Mouse (Mus musculus) hindbrain, embryonic 12.5 days (tissue): ENCODE measurements around the gene Dtnb. TPM values are rescaled to one million over a fixed set of nuclear protein-coding genes. Genes with fewer than 3 reads are reported as not detected.

Experiments
- ATAC-seq: fragments of 200-750 bp; cut with Nextera tagmentation; 2 replicates; pipeline ENCODE4 v1.8.0; 2017; ENCODE audit warnings: moderate TSS enrichment; ENCODE audit not compliant: low FRiP score
- H3K27ac ChIP-seq: fragments of 300-500 bp; sonication (generic); 2 replicates; pipeline ENCODE4 v1.5.1; 2016; ENCODE audit warnings: mild to moderate bottlenecking
- H3K27me3 ChIP-seq: fragments of 300-500 bp; sonication (generic); 2 replicates; pipeline ENCODE4 v1.6.1; 2016; ENCODE audit warnings: mild to moderate bottlenecking
- H3K36me3 ChIP-seq: fragments of 300-500 bp; sonication (generic); 2 replicates; pipeline ENCODE4 v1.6.1; 2016; ENCODE audit warnings: mild to moderate bottlenecking
- H3K4me1 ChIP-seq: fragments of 300-500 bp; sonication (generic); 2 replicates; pipeline ENCODE4 v1.6.1; 2016
- H3K4me2 ChIP-seq: fragments of 300-500 bp; sonication (generic); replicated peaks from 2 replicates; pipeline ENCODE4 v1.6.1; 2016; ENCODE audit warnings: mild to moderate bottlenecking
- H3K4me3 ChIP-seq: fragments of 300-500 bp; sonication (generic); 2 replicates; pipeline ENCODE4 v1.5.1; 2016; ENCODE audit warnings: mild to moderate bottlenecking
- H3K9ac ChIP-seq: fragments of 300-500 bp; sonication (generic); 2 replicates; pipeline ENCODE4 v1.6.1; 2016; ENCODE audit warnings: mild to moderate bottlenecking, moderate library complexity
- H3K9me3 ChIP-seq: fragments of 300-500 bp; sonication (generic); replicated peaks from 2 replicates; pipeline ENCODE4 v1.6.1; 2016; ENCODE audit warnings: mild to moderate bottlenecking
- WGBS: fragments of 180-500 bp; shearing (Covaris S2); methylation state at CpG from one replicate; pipeline ENCODE4 v1.1.7; 2016; 5-methylcytosine and 5-hydroxymethylcytosine counted together
- polyA plus RNA-seq: library from polyadenylated mRNA; unstranded; fragments of >200 nt; fragmentation: Nextera tagmentation; extraction: Ambion mirVana; gene quantifications from 2 replicates; pipeline ENCODE4 v1.2.1, GENCODE M21; 2016

Gene Dtnb
- polyA plus RNA-seq, 1 experiment from 2014 or later, result 44.3 TPM

GRCm38 (mm10) chr12:3548582-3549211 lies 23.5 kb upstream of the Dtnb start:
- Histone ChIP-seq H3K4me3 (no peak overlapping the region), H3K36me3 (no peaks in the 10 kb centered on the region), H3K27ac (no peak overlapping the region), H3K4me1 (peaks cover 3% of the 10 kb centered on the region; the same call in 1 of the 2 replicates), H3K9ac (no peak overlapping the region), H3K4me2 (no peak overlapping the region), H3K9me3 (no peaks in the 10 kb centered on the region), H3K27me3 (no peaks in the 10 kb centered on the region)
- ATAC-seq, result no peak
- 60% methylated on average over 5 of the region's 5 CpGs for WGBS

- Histone ChIP-seq H3K4me3 (no peak overlapping the region), H3K27me3 (no peaks in the 10 kb centered on the region), H3K9ac (no peak overlapping the region), H3K36me3 (no peaks in the 10 kb centered on the region), H3K9me3 (no peaks in the 10 kb centered on the region), H3K27ac (no peak overlapping the region), H3K4me2 (peak overlapping the region; percentile 31; the same call in 1 of the 2 replicates), H3K4me1 (peaks cover 3% of the 10 kb centered on the region; the same call in 1 of the 2 replicates)
- ATAC-seq, result no peak
- 12% methylated on average over 13 of the region's 13 CpGs for WGBS
These were observed 21.9 kb upstream of the Dtnb start for GRCm38 (mm10) chr12:3550280-3550679.

GRCm38 (mm10) chr12:3557414-3558319 lies 14.5 kb upstream of the Dtnb start:
- 57% methylated on average over 9 of the region's 9 CpGs for WGBS

GRCm38 (mm10) chr12:3560596-3560995 lies 11.6 kb upstream of the Dtnb start:
- Histone ChIP-seq H3K4me2 (no peak overlapping the region), H3K9me3 (no peaks in the 10 kb centered on the region), H3K27me3 (no peaks in the 10 kb centered on the region), H3K36me3 (no peaks in the 10 kb centered on the region), H3K9ac (no peak overlapping the region), H3K4me3 (no peak overlapping the region), H3K27ac (no peak overlapping the region), H3K4me1 (no peaks in the 10 kb centered on the region)
- WGBS, result 48% methylated on average over 1 of the region's 1 CpGs
- ATAC-seq, result no peak

More at GRCm38 (mm10) chr12:3557414-3558319, 14.5 kb upstream of the Dtnb start:
- Histone ChIP-seq H3K36me3 (no peaks in the 10 kb centered on the region), H3K27me3 (no peaks in the 10 kb centered on the region), H3K9me3 (no peaks in the 10 kb centered on the region), H3K4me2 (no peak overlapping the region), H3K27ac (no peak overlapping the region), H3K4me3 (no peak overlapping the region), H3K9ac (no peak overlapping the region), H3K4me1 (no peaks in the 10 kb centered on the region)
- no peak for ATAC-seq

- H3K9ac ChIP-seq, result no peak overlapping the region
- 87% methylated on average over 6 of the region's 6 CpGs for WGBS
- no peak overlapping the region for H3K4me3 ChIP-seq
- no peaks in the 10 kb centered on the region for H3K36me3 ChIP-seq
- no peaks in the 10 kb centered on the region for H3K9me3 ChIP-seq
- H3K27ac ChIP-seq, result no peak overlapping the region
- no peak for ATAC-seq
- no peaks in the 10 kb centered on the region for H3K27me3 ChIP-seq
- no peak overlapping the region for H3K4me2 ChIP-seq
- H3K4me1 ChIP-seq, result no peaks in the 10 kb centered on the region
These were observed 11.1 kb upstream of the Dtnb start for GRCm38 (mm10) chr12:3561032-3561431.

- Histone ChIP-seq H3K9ac (no peak overlapping the region), H3K27me3 (no peaks in the 10 kb centered on the region), H3K4me3 (no peak overlapping the region), H3K9me3 (no peaks in the 10 kb centered on the region), H3K4me2 (no peak overlapping the region), H3K4me1 (no peaks in the 10 kb centered on the region), H3K36me3 (no peaks in the 10 kb centered on the region), H3K27ac (no peak overlapping the region)
- 94% methylated on average over 10 of the region's 10 CpGs for WGBS
- ATAC-seq, result no peak
These were observed 9.4 kb upstream of the Dtnb start for GRCm38 (mm10) chr12:3562806-3563205.

GRCm38 (mm10) chr12:3563659-3564058 lies 8.5 kb upstream of the Dtnb start:
- no peak overlapping the region for H3K4me2 ChIP-seq
- H3K4me1 ChIP-seq, result no peaks in the 10 kb centered on the region
- H3K9ac ChIP-seq, result no peak overlapping the region
- WGBS, result 87% methylated on average over 4 of the region's 4 CpGs
- H3K36me3 ChIP-seq, result no peaks in the 10 kb centered on the region
- no peaks in the 10 kb centered on the region for H3K27me3 ChIP-seq
- no peak overlapping the region for H3K27ac ChIP-seq
- H3K4me3 ChIP-seq, result no peak overlapping the region
- no peaks in the 10 kb centered on the region for H3K9me3 ChIP-seq
- ATAC-seq, result no peak

GRCm38 (mm10) chr12:3568461-3568991 lies 3.7 kb upstream of the Dtnb start:
- H3K4me2 ChIP-seq, result no peak overlapping the region
- no peak for ATAC-seq
- no peak overlapping the region for H3K27ac ChIP-seq
- H3K27me3 ChIP-seq, result peaks cover 2% of the 10 kb centered on the region; the same call in 1 of the 2 replicates
- peaks cover 8% of the 10 kb centered on the region for H3K4me1 ChIP-seq
- no peak overlapping the region for H3K4me3 ChIP-seq
- no peaks in the 10 kb centered on the region for H3K36me3 ChIP-seq
- WGBS, result 74% methylated on average over 5 of the region's 5 CpGs
- no peaks in the 10 kb centered on the region for H3K9me3 ChIP-seq
- no peak overlapping the region for H3K9ac ChIP-seq

GRCm38 (mm10) chr12:3570711-3571400 lies 1.3 kb upstream of the Dtnb start:
- H3K36me3 ChIP-seq, result no peaks in the 10 kb centered on the region
- WGBS, result 87% methylated on average over 4 of the region's 4 CpGs
- peaks cover 12% of the 10 kb centered on the region for H3K4me1 ChIP-seq
- H3K27ac ChIP-seq, result no peak overlapping the region
- no peak overlapping the region for H3K9ac ChIP-seq
- no peak overlapping the region for H3K4me2 ChIP-seq
- H3K4me3 ChIP-seq, result no peak overlapping the region
- ATAC-seq, result no peak
- no peaks in the 10 kb centered on the region for H3K9me3 ChIP-seq
- peaks cover 4% of the 10 kb centered on the region; the same call in 1 of the 2 replicates for H3K27me3 ChIP-seq

- Histone ChIP-seq H3K36me3 (no peaks in the 10 kb centered on the region), H3K27ac (peak overlapping the region; percentile 89), H3K27me3 (peaks cover 4% of the 10 kb centered on the region; the same call in 1 of the 2 replicates), H3K4me1 (peaks cover 15% of the 10 kb centered on the region), H3K9ac (peak overlapping the region; percentile 90), H3K4me3 (peak overlapping the region; percentile 84), H3K4me2 (peak overlapping the region; percentile 83), H3K9me3 (no peaks in the 10 kb centered on the region)
- peak; percentile 79; the same call in 1 of the 2 replicates for ATAC-seq
- under 1% methylated on average over 50 of the region's 53 CpGs for WGBS
These were observed 608 bp downstream of the Dtnb start for GRCm38 (mm10) chr12:3572581-3573397.

GRCm38 (mm10) chr12:3573410-3573809 lies 1.2 kb downstream of the Dtnb start:
- Histone ChIP-seq H3K9ac (0 out of 2 replicates have a peak overlapping the region, but pooled peaks have one; percentile 29), H3K4me1 (peaks cover 15% of the 10 kb centered on the region), H3K27ac (no peak overlapping the region), H3K9me3 (no peaks in the 10 kb centered on the region), H3K4me2 (peak overlapping the region; percentile 83), H3K27me3 (peaks cover 4% of the 10 kb centered on the region; the same call in 1 of the 2 replicates), H3K36me3 (no peaks in the 10 kb centered on the region), H3K4me3 (peak overlapping the region; percentile 84)
- WGBS, result 44% methylated on average over 6 of the region's 6 CpGs
- no peak for ATAC-seq
